Mouse (Mus musculus) forebrain, embryonic 15.5 days (tissue): ENCODE results near the gene Ccdc28b. TPM values are rescaled to one million over a fixed set of nuclear protein-coding genes. Genes with fewer than 3 reads are reported as not detected.
A peak's percentile ranks its signal among the peaks of the same experiment; 100 is the strongest.

ENCODE experiments used
- ATAC-seq: fragments of 200-750 bp; cut with Nextera tagmentation; replicated peaks from 2 replicates; pipeline ENCODE4 v1.8.0; 2017; ENCODE audit warnings: mild to moderate bottlenecking, moderate TSS enrichment, moderate library complexity
- H3K27ac ChIP-seq: fragments of 300-500 bp; sonication (generic); replicated peaks from 2 replicates; pipeline ENCODE4 v1.5.1; 2015; ENCODE audit warnings: mild to moderate bottlenecking, inconsistent platforms
- H3K27me3 ChIP-seq: fragments of 300-500 bp; sonication (generic); 2 replicates; pipeline ENCODE4 v1.6.1; 2015; ENCODE audit warnings: inconsistent platforms
- H3K36me3 ChIP-seq: fragments of 300-500 bp; sonication (generic); 2 replicates; pipeline ENCODE4 v1.6.1; 2015; ENCODE audit warnings: mild to moderate bottlenecking, inconsistent platforms
- H3K4me1 ChIP-seq: fragments of 300-500 bp; sonication (generic); 2 replicates; pipeline ENCODE4 v1.6.1; 2015; ENCODE audit warnings: inconsistent platforms
- H3K4me2 ChIP-seq: fragments of 300-500 bp; sonication (generic); replicated peaks from 2 replicates; pipeline ENCODE4 v1.6.1; 2015; ENCODE audit warnings: mild to moderate bottlenecking, inconsistent platforms
- H3K4me3 ChIP-seq: fragments of 300-500 bp; sonication (generic); 2 replicates; pipeline ENCODE4 v1.5.1; 2015; ENCODE audit warnings: mild to moderate bottlenecking, inconsistent platforms
- H3K9ac ChIP-seq: fragments of 300-500 bp; sonication (generic); replicated peaks from 2 replicates; pipeline ENCODE4 v1.6.1; 2015; ENCODE audit warnings: mild to moderate bottlenecking, inconsistent platforms
- H3K9me3 ChIP-seq: fragments of 300-500 bp; sonication (generic); 2 replicates; pipeline ENCODE4 v1.6.1; 2016; ENCODE audit warnings: inconsistent platforms
- WGBS: fragments of 180-500 bp; shearing (Covaris S2); methylation state at CpG from one replicate; pipeline ENCODE4 v1.1.7; 2015; ENCODE audit warnings: mixed read lengths; 5-methylcytosine and 5-hydroxymethylcytosine counted together
- polyA plus RNA-seq: library from polyadenylated mRNA; unstranded; fragments of >200 nt; fragmentation: Nextera tagmentation; extraction: Ambion mirVana; gene quantifications from 2 replicates; pipeline ENCODE4 v1.2.1, GENCODE M21; 2015

Ccdc28b gene
- polyA plus RNA-seq, 1 experiment from 2014 or later: 124 TPM

DNA sequence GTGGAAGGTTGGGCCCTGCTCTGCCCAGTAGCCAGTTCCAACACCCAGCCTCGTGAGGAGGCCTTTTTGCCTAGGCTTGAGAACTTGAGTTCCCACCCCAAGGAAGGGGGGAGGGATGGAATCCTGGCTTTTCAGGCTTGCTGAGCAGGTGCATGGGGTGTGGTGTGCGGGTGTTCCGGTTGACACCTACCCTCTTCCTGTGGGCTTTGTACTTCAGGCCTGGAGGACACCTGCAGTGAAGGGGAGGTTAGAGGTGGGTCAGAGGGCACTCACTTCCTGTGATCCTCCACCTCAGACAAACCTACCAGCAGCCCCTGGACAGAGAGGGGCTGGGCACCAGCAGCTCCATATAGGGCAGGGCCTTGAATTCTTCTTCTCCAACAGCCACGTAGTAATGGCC lies 13.7 kb downstream of the Ccdc28b start:
- Histone ChIP-seq H3K27me3 (no peaks in the 10 kb centered on the region), H3K4me2 (no peak overlapping the region), H3K4me1 (0 out of 2 replicates have a peak, but pooled peaks cover 3% of the 10 kb centered on the region), H3K36me3 (peaks cover 28% of the 10 kb centered on the region), H3K9me3 (no peaks in the 10 kb centered on the region), H3K27ac (no peak overlapping the region), H3K4me3 (no peak overlapping the region), H3K9ac (no peak overlapping the region)
- ATAC-seq: no peak
- 77% methylated on average over 4 of the region's 4 CpGs for whole genome bisulfite sequencing

DNA sequence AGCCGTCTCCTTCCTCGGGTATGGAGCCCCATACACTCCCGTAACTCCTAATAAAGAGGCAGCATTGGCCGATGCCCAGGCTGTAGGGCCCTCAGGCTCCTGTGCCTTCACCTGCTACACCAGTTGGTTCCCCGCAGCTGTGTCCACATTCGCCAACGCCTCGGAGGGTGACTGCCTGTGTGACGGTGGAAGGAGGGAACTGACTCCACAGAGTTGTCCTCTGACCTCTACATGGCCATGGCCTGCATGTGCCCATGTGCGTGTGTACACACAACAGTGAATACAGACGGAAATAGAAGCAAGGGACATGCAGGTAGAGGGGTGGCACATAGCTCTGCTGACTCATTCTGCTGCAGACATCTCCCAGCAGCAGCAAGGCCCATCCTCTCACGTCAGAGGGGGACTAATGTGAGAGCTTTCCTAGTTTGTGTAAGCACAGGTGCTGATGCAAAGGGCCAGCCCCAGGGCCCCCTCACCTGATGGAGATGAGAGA lies 14.6 kb downstream of the Ccdc28b start:
- no peaks in the 10 kb centered on the region for H3K9me3 ChIP-seq
- ATAC-seq: 0 out of 2 replicates have a peak, but pooled peaks have one; percentile 6
- 83% methylated on average over 12 of the region's 12 CpGs for WGBS
- 0 out of 2 replicates have a peak, but pooled peaks cover 1% of the 10 kb centered on the region for H3K4me1 ChIP-seq
- H3K27me3 ChIP-seq: no peaks in the 10 kb centered on the region
- no peak overlapping the region for H3K4me2 ChIP-seq
- no peak overlapping the region for H3K4me3 ChIP-seq
- peaks cover 35% of the 10 kb centered on the region for H3K36me3 ChIP-seq
- H3K9ac ChIP-seq: no peak overlapping the region
- H3K27ac ChIP-seq: no peak overlapping the region

GRCm38 (mm10) chr4:129608426-129609025 lies 15.2 kb downstream of the Ccdc28b start:
- Histone ChIP-seq H3K4me3 (no peak overlapping the region), H3K36me3 (peaks cover 42% of the 10 kb centered on the region), H3K27me3 (no peaks in the 10 kb centered on the region), H3K27ac (peak overlapping the region; percentile 35; the same call in 1 of the 2 replicates), H3K4me1 (no peaks in the 10 kb centered on the region), H3K4me2 (no peak overlapping the region), H3K9me3 (no peaks in the 10 kb centered on the region), H3K9ac (no peak overlapping the region)
- peak; percentile 84 for ATAC-seq
- 38% methylated on average over 7 of the region's 7 CpGs for WGBS

- under 1% methylated on average over 74 of the region's 74 CpGs for WGBS
- H3K4me1 ChIP-seq: peaks cover 34% of the 10 kb centered on the region
- peak within 1 kb of the TSS; percentile 70 for H3K27ac ChIP-seq
- peak within 1 kb of the TSS; percentile 83 for H3K4me3 ChIP-seq
- H3K36me3 ChIP-seq: peaks cover 30% of the 10 kb centered on the region
- peak; percentile 95 for ATAC-seq
- H3K27me3 ChIP-seq: no peaks in the 10 kb centered on the region
- H3K9ac ChIP-seq: peak within 1 kb of the TSS; percentile 84
- no peaks in the 10 kb centered on the region for H3K9me3 ChIP-seq
- H3K4me2 ChIP-seq: peak within 1 kb of the TSS; percentile 76
These were observed 23.3 kb downstream of the Ccdc28b start, which contains the start of the genes Eif3i and Tmem234 for GRCm38 (mm10) chr4:129600233-129601158. Gene Eif3i (minus strand): TSS chr4:129600648. Gene Tmem234 (plus strand): TSS chr4:129600668.

GRCm38 (mm10) chr4:129588865-129589264 lies 34.9 kb downstream of the Ccdc28b start:
- no peak for ATAC-seq
- Histone ChIP-seq H3K27ac (no peak overlapping the region), H3K9ac (no peak overlapping the region), H3K4me3 (no peak overlapping the region), H3K4me1 (peaks cover 10% of the 10 kb centered on the region), H3K9me3 (no peaks in the 10 kb centered on the region), H3K27me3 (0 out of 2 replicates have a peak, but pooled peaks cover 2% of the 10 kb centered on the region), H3K36me3 (peaks cover 37% of the 10 kb centered on the region), H3K4me2 (no peak overlapping the region)
- WGBS: 85% methylated on average over 4 of the region's 4 CpGs

GRCm38 (mm10) chr4:129586943-129587342 lies 36.8 kb downstream of the Ccdc28b start:
- no peak for ATAC-seq
- Histone ChIP-seq H3K4me1 (peaks cover 10% of the 10 kb centered on the region), H3K27ac (no peak overlapping the region), H3K9ac (no peak overlapping the region), H3K9me3 (no peaks in the 10 kb centered on the region), H3K4me3 (no peak overlapping the region), H3K27me3 (0 out of 2 replicates have a peak, but pooled peaks cover 2% of the 10 kb centered on the region), H3K36me3 (peaks cover 20% of the 10 kb centered on the region), H3K4me2 (no peak overlapping the region)
- WGBS: 21% methylated on average over 1 of the region's 1 CpGs

- H3K9ac ChIP-seq: no peak overlapping the region
- no peak overlapping the region for H3K4me2 ChIP-seq
- no peak for ATAC-seq
These were observed 38.0 kb downstream of the Ccdc28b start for GRCm38 (mm10) chr4:129585773-129586172.

GRCm38 (mm10) chr4:129584884-129585608 lies 38.7 kb downstream of the Ccdc28b start:
- peaks cover 10% of the 10 kb centered on the region for H3K4me1 ChIP-seq
- peak overlapping the region; percentile 48 for H3K4me2 ChIP-seq
- ATAC-seq: peak; percentile 57
- H3K36me3 ChIP-seq: 0 out of 2 replicates have a peak, but pooled peaks cover 1% of the 10 kb centered on the region
- 2% methylated on average over 36 of the region's 36 CpGs for WGBS
- peak overlapping the region; percentile 29; the same call in 1 of the 2 replicates for H3K9ac ChIP-seq
- H3K4me3 ChIP-seq: peak overlapping the region; percentile 37
- no peak overlapping the region for H3K27ac ChIP-seq
- H3K9me3 ChIP-seq: no peaks in the 10 kb centered on the region
- 0 out of 2 replicates have a peak, but pooled peaks cover 2% of the 10 kb centered on the region for H3K27me3 ChIP-seq

More at GRCm38 (mm10) chr4:129585773-129586172, 38.0 kb downstream of the Ccdc28b start:
- Histone ChIP-seq H3K9me3 (no peaks in the 10 kb centered on the region), H3K27ac (no peak overlapping the region), H3K4me3 (no peak overlapping the region), H3K4me1 (peaks cover 10% of the 10 kb centered on the region), H3K27me3 (0 out of 2 replicates have a peak, but pooled peaks cover 2% of the 10 kb centered on the region), H3K36me3 (peaks cover 9% of the 10 kb centered on the region)
- WGBS: 83% methylated on average over 9 of the region's 9 CpGs

DNA sequence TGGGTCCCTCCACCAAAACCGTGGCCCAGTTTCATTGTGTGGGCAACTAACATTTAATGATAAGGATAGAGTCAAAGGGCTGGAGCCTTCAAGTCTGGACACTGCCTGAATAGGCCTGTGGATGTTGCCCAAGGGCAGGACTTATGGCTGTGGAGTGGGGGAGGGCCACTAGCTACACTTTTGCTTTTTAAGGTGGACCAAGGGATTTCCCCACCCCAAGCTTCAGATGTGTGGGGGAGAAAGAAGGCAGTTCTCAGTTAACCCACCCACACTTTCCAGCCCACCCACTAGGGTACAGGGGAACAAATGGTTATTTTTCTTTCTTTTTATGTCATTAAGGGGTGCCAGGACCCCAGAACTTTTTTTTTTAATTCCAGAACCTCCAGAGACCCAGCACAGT lies 39.4 kb downstream of the Ccdc28b start:
- Histone ChIP-seq H3K36me3 (no peaks in the 10 kb centered on the region), H3K4me1 (peaks cover 10% of the 10 kb centered on the region), H3K4me2 (peak overlapping the region; percentile 48; the same call in 1 of the 2 replicates), H3K27me3 (0 out of 2 replicates have a peak, but pooled peaks cover 2% of the 10 kb centered on the region), H3K27ac (no peak overlapping the region), H3K9me3 (no peaks in the 10 kb centered on the region), H3K4me3 (peak overlapping the region; percentile 37), H3K9ac (no peak overlapping the region)
- no peak for ATAC-seq
- 82% methylated on average over 1 of the region's 1 CpGs for WGBS

- H3K27ac ChIP-seq: no peak overlapping the region
- no peak overlapping the region for H3K4me2 ChIP-seq
- H3K4me3 ChIP-seq: no peak overlapping the region
- H3K9ac ChIP-seq: no peak overlapping the region
- 0 out of 2 replicates have a peak, but pooled peaks cover 2% of the 10 kb centered on the region for H3K27me3 ChIP-seq
- 79% methylated on average over 1 of the region's 1 CpGs for WGBS
- no peaks in the 10 kb centered on the region for H3K9me3 ChIP-seq
- no peaks in the 10 kb centered on the region for H3K36me3 ChIP-seq
- ATAC-seq: no peak
- peaks cover 10% of the 10 kb centered on the region for H3K4me1 ChIP-seq
These were observed 41.5 kb downstream of the Ccdc28b start for GRCm38 (mm10) chr4:129582251-129582650.

- 72% methylated on average over 7 of the region's 7 CpGs for WGBS
- no peak overlapping the region for H3K9ac ChIP-seq
These were observed 43.4 kb downstream of the Ccdc28b start for GRCm38 (mm10) chr4:129580347-129580746.

More at GRCm38 (mm10) chr4:129580347-129580746, 43.4 kb downstream of the Ccdc28b start:
- H3K27me3 ChIP-seq: 0 out of 2 replicates have a peak, but pooled peaks cover 2% of the 10 kb centered on the region
- no peak overlapping the region for H3K27ac ChIP-seq
- peaks cover 14% of the 10 kb centered on the region for H3K4me1 ChIP-seq
- no peak overlapping the region for H3K4me2 ChIP-seq
- no peak for ATAC-seq
- no peaks in the 10 kb centered on the region for H3K36me3 ChIP-seq
- H3K4me3 ChIP-seq: no peak overlapping the region
- H3K9me3 ChIP-seq: no peaks in the 10 kb centered on the region
